Mouse (Mus musculus): Measurements from ENCODE around the gene Grpr. TPM values are rescaled to one million over a fixed set of nuclear protein-coding genes. Genes with fewer than 3 reads are reported as not detected.

Grpr gene
- total and polyA plus RNA-seq, 3 experiments = not detected

DNA sequence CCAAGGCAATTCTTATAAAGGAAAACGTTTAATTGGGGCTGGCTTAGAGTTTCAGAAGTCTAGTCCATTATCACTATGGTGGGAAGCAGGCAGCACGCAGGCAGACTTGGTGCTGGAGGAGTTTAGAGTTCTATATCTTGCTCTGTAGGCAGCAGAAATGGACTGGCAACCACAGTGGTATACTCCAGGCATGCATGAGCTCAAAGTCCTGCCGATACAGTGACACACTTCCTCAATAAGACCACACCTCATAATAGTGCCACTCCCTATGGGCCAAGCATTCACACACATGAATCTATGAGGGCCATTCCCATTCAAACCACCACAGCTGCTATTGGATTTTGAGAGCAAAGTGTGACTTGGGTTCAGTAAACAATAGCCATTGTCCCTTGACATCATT, 47.4 kb downstream of the Grpr start:
- no peaks in the 10 kb centered on the region for H3K4me1 ChIP-seq (ENCODE audit: control insufficient read depth, insufficient read depth, low read length)
- H3K36me3 ChIP-seq (ENCODE audit: control insufficient read depth, insufficient read depth, low read length) = no peaks in the 10 kb centered on the region
- no peak for DNase-seq
- 63% methylated on average over 3 of the region's 3 CpGs for WGBS
- no peak overlapping the region for H3K4me3 ChIP-seq
- TF ChIP-seq CTCF (IDR thresholded peaks at IDR 0.05) (no peak), POLR2A (IDR thresholded peaks at IDR 0.05; ENCODE audit: insufficient read depth, low read depth, low read length) (no peak)
- intact Hi-C loops (cut with DNase I) = no loop called here
- no peak overlapping the region for H3K27ac ChIP-seq
- no peaks in the 10 kb centered on the region for H3K27me3 ChIP-seq (ENCODE audit: control insufficient read depth, insufficient read depth, low read length)
- H3K9ac ChIP-seq (ENCODE audit: low read depth, low read length) = no peak overlapping the region
- no peaks in the 10 kb centered on the region for H3K79me2 ChIP-seq (replicated peaks; ENCODE audit: control insufficient read depth, insufficient read depth, low read length)

Other genes starting within 250 kb of the Grpr start
- gene Rnf138rt1, start 211.7 kb upstream of the Grpr start, total RNA-seq (2021) = not detected
- 0.08 TPM in 1 of 2 replicates, not detected in the other for gene Rnf138rt1, start 211.7 kb upstream of the Grpr start, polyA plus RNA-seq (2012; rRNA removed)